Mouse (Mus musculus) CD4-positive naive resting alpha-beta T cell, adult 76 days (primary cell): Measurements from ENCODE around the gene Cpne9. TPM values are rescaled to one million over a fixed set of nuclear protein-coding genes. Genes with fewer than 3 reads are reported as not detected.

Source experiments
- total RNA-seq: library from RNA; stranded (reverse); gene quantifications from one replicate; pipeline ENCODE4 v1.2.4, GENCODE M21; 2023

The Cpne9 gene
- 1.3 TPM for total RNA-seq

GRCm38 (mm10) chr6:113282101-113282802 is at the start of gene Cpne9:
Cpne9 (plus strand) TSS chr6:113282307.

GRCm38 (mm10) chr6:113237542-113238270 is 44.4 kb upstream of the Cpne9 start, which contains the start of gene Mtmr14:
Mtmr14 (plus strand) TSS chr6:113237843.

GRCm38 (mm10) chr6:113306986-113307349 is 24.9 kb downstream of the Cpne9 start, which contains the start of gene Brpf1:
Brpf1 (plus strand) TSS chr6:113307137.

GRCm38 (mm10) chr6:113326533-113327315 is 44.6 kb downstream of the Cpne9 start, which contains the start of gene Ogg1:
Ogg1 (plus strand) TSS chr6:113326972.

GRCm38 (mm10) chr6:113343177-113344092 is 61.3 kb downstream of the Cpne9 start, which contains the start of gene Camk1:
Camk1 (minus strand) TSS chr6:113343984.

Other genes starting within 250 kb of the Cpne9 start
- 47.6 TPM for gene Thumpd3, start 236.1 kb upstream of the Cpne9 start, total RNA-seq
- 108 TPM for gene Setd5, start 204.9 kb upstream of the Cpne9 start, total RNA-seq
- 0.41 TPM for gene Lhfpl4, start 86.9 kb upstream of the Cpne9 start, total RNA-seq
- 42.4 TPM for gene Mtmr14, start 44.5 kb upstream of the Cpne9 start, total RNA-seq
- gene Brpf1, start 24.8 kb downstream of the Cpne9 start, total RNA-seq: 79.0 TPM
- 10.7 TPM for gene Ogg1, start 44.7 kb downstream of the Cpne9 start, total RNA-seq
- gene Camk1, start 61.7 kb downstream of the Cpne9 start, total RNA-seq: 1.2 TPM
- 25.2 TPM for gene Tada3, start 95.6 kb downstream of the Cpne9 start, total RNA-seq
- 224 TPM for gene Arpc4, start 95.8 kb downstream of the Cpne9 start, total RNA-seq
- gene Ttll3, start 107.0 kb downstream of the Cpne9 start, total RNA-seq: 51.7 TPM
- 10.7 TPM for gene Rpusd3, start 137.0 kb downstream of the Cpne9 start, total RNA-seq
- gene Cidec, start 153.5 kb downstream of the Cpne9 start, total RNA-seq: not detected
- 13.5 TPM for gene Jagn1, start 160.3 kb downstream of the Cpne9 start, total RNA-seq
- 0.79 TPM for gene Il17re, start 176.2 kb downstream of the Cpne9 start, total RNA-seq
- not detected for gene Il17rc, start 189.1 kb downstream of the Cpne9 start, total RNA-seq
- 9.9 TPM for gene Creld1, start 201.0 kb downstream of the Cpne9 start, total RNA-seq
- 0.70 TPM for gene Prrt3, start 219.6 kb downstream of the Cpne9 start, total RNA-seq
- gene Emc3, start 249.3 kb downstream of the Cpne9 start, total RNA-seq: 72.3 TPM
- gene Fancd2, start 249.4 kb downstream of the Cpne9 start, total RNA-seq: 1.3 TPM